Mouse (Mus musculus) lung, postnatal 0 days (tissue): ENCODE data around the gene Gm4450.
A peak's percentile ranks its signal among the peaks of the same experiment; 100 is the strongest.
"Not testable (repeated sequence)": the region's sequence is repeated elsewhere in the genome, so short reads cannot be mapped to it uniquely, and the experiment has no call there.

ENCODE experiments used
- CTCF ChIP-seq: IDR thresholded peaks from 2 replicates; pipeline ENCODE4 v1.5.1; 2016; ENCODE audit warnings: antibody characterized with exemption, mild to moderate bottlenecking
- EP300 ChIP-seq: IDR thresholded peaks from 2 replicates; pipeline ENCODE4 v1.6.1; 2016; ENCODE audit warnings: antibody characterized with exemption, mild to moderate bottlenecking, control low read depth

- peak; percentile 37 for TF ChIP-seq CTCF
- not testable (repeated sequence) for TF ChIP-seq EP300
These were observed 14.7 kb downstream of the Gm4450 start for GRCm38 (mm10) chr3:98442245-98442644.
